Mouse (Mus musculus) monocyte, adult 59 days (primary cell): ENCODE measurements around the gene Gad1. TPM values are rescaled to one million over a fixed set of nuclear protein-coding genes. Genes with fewer than 3 reads are reported as not detected.

Experiments
- total RNA-seq, 2 experiments: library from RNA; stranded (reverse); gene quantifications; one replicate each; pipeline ENCODE4 v1.2.4; 2023

Gene Gad1
- total RNA-seq = under 1 TPM; 0.33 to 0.37 TPM

DNA sequence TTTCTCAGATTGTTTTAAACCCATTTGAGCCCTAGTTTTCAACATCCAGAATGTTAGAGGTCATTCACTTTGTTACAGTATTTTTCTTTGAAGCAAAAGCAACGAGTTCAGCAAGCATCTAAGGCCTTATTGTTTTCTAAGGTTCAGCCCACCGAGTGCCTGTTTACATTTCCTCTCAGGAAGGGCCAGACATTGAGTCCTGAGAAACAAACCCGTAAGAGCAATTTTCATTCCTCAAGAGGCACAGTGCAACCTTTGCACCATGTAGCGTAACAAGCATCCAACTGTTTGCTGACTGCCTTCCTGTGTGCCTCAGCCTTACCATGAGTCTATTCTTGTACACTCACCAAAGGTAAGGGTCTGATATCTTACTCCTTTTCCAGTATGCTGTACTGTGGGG, at the start of gene Gad1:
Gad1 (plus strand) TSS at position 301 of the 400 bp plus-strand sequence.

DNA sequence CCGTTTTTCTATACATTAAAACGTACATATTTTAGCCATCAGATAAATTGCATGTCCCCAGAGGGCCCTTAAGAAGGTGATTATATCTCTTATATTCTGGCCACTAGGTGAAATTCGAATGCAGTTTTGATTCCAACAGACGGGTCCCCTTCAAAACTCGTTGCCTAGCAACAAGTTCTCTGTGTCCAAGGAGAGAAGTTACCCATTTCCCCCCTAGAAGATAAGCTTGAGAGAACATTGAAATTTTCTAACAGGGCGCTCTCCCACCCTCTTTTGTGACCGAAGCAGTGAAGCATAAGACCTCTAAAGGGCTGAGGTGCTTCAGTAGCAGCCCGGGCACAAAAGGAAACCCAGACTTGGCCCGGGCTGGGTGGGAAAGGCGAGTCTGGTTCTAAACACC, 44.4 kb upstream of the Gad1 start, which contains the start of gene Erich2:
Erich2 (plus strand) TSS at position 324 of the 400 bp plus-strand sequence.

Other genes with a start within 250 kb of the Gad1 start
- not detected for gene Sp5, start 78.1 kb upstream of the Gad1 start, total RNA-seq
- gene Erich2, start 44.3 kb upstream of the Gad1 start, total RNA-seq = not detected
- gene Gorasp2, start 108.5 kb downstream of the Gad1 start, total RNA-seq = 10 to 100 TPM; 77.9 to 81.5 TPM
- not detected for gene Gm26558, start 109.0 kb downstream of the Gad1 start, total RNA-seq